Mouse (Mus musculus): ENCODE results near the gene Phlda3. TPM values are rescaled to one million over a fixed set of nuclear protein-coding genes. Genes with fewer than 3 reads are reported as not detected.

Phlda3 gene
- polyA plus RNA-seq, 1 experiment from 2014 or later = 20.2 TPM

- Histone ChIP-seq H3K27me3 (ENCODE audit: poor library complexity, severe bottlenecking) (peaks cover 24% of the 10 kb centered on the region), H3K27ac (peak overlapping the region; percentile 67), H3K4me1 (peaks cover 80% of the 10 kb centered on the region), H3K4me3 (no peak overlapping the region), H3K9me3 (no peaks in the 10 kb centered on the region), H3K36me3 (replicated peaks) (0 out of 2 replicates have a peak, but pooled peaks cover 5% of the 10 kb centered on the region)
- 53% methylated on average over 11 of the region's 11 CpGs for WGBS
- peak; percentile 42 for DNase-seq (ENCODE audit: extremely low spot score, low spot score)
Measured at GRCm38 (mm10) chr1:135731897-135732684, 33.8 kb upstream of the Phlda3 start.

GRCm38 (mm10) chr1:135734225-135734937, 31.5 kb upstream of the Phlda3 start:
- H3K27ac ChIP-seq = peak overlapping the region; percentile 83
- H3K27me3 ChIP-seq (ENCODE audit: poor library complexity, severe bottlenecking) = peaks cover 17% of the 10 kb centered on the region; the same call in 1 of the 2 replicates
- H3K4me1 ChIP-seq = peaks cover 68% of the 10 kb centered on the region
- H3K9me3 ChIP-seq = no peaks in the 10 kb centered on the region
- DNase-seq (ENCODE audit: extremely low spot score, low spot score) = no peak
- WGBS = 25% methylated on average over 6 of the region's 7 CpGs
- H3K4me3 ChIP-seq = no peak overlapping the region
- H3K36me3 ChIP-seq (replicated peaks) = peaks cover 7% of the 10 kb centered on the region; the same call in 1 of the 2 replicates

DNA sequence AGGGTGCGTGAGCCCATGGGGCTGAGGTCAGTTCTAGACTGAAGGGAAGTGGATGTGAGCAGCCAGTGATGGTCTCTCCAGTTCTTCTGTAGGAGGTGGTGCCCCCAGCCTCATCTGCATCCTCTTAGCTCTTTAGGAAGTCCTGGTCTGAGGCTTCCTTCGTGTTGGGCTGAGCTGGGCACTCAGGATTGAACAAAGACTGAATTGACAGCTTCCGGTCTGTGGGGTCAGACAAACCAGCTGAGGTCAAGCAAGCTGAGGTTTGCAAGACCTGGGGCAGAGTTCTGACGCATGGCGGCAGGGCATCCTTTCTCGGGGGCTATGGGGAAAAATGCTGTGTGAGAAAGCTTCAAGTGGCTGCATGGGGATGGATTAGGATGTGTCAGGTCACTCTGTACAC, 30.5 kb upstream of the Phlda3 start:
- peaks cover 64% of the 10 kb centered on the region for H3K4me1 ChIP-seq
- peak; percentile 32 for DNase-seq (ENCODE audit: extremely low spot score, low spot score)
- WGBS = 30% methylated on average over 6 of the region's 6 CpGs

DNA sequence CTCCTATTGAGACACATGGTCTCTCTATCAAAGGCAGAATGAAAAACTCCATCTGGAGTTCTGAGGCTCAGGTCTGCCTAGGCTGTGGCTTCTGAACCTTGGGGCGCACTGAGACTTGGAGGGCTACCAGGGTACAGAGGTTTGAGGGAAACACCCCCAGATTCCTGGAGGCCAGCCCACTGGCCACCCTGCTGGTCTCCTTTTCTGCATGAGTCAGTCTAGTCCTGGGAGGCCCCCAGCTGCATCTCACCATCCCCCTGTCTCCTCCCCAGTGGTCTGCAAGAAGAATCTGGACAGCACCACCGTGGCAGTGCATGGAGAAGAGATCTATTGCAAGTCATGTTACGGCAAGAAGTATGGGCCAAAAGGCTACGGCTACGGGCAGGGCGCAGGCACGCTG, 20.9 kb upstream of the Phlda3 start:
- H3K36me3 ChIP-seq (replicated peaks) = peaks cover 37% of the 10 kb centered on the region
- no peak for DNase-seq (ENCODE audit: extremely low spot score, low spot score)
- no peaks in the 10 kb centered on the region for H3K27me3 ChIP-seq (ENCODE audit: poor library complexity, severe bottlenecking)
- H3K4me3 ChIP-seq = no peak overlapping the region
- WGBS = 91% methylated on average over 7 of the region's 7 CpGs
- H3K4me1 ChIP-seq = peaks cover 14% of the 10 kb centered on the region
- no peak overlapping the region for H3K27ac ChIP-seq
- no peaks in the 10 kb centered on the region for H3K9me3 ChIP-seq

More for the DNA sequence above, 30.5 kb upstream of the Phlda3 start:
- Histone ChIP-seq H3K9me3 (no peaks in the 10 kb centered on the region), H3K4me3 (no peak overlapping the region), H3K36me3 (replicated peaks) (peaks cover 10% of the 10 kb centered on the region; the same call in 1 of the 2 replicates), H3K27ac (peak overlapping the region; percentile 83), H3K27me3 (ENCODE audit: poor library complexity, severe bottlenecking) (peaks cover 7% of the 10 kb centered on the region; the same call in 1 of the 2 replicates)

GRCm38 (mm10) chr1:135746248-135746647, 19.7 kb upstream of the Phlda3 start:
- WGBS = 90% methylated on average over 4 of the region's 4 CpGs
- Histone ChIP-seq H3K36me3 (replicated peaks) (peaks cover 50% of the 10 kb centered on the region), H3K4me1 (peaks cover 8% of the 10 kb centered on the region), H3K4me3 (no peak overlapping the region), H3K27ac (no peak overlapping the region), H3K9me3 (no peaks in the 10 kb centered on the region), H3K27me3 (ENCODE audit: poor library complexity, severe bottlenecking) (no peaks in the 10 kb centered on the region)
- no peak for DNase-seq (ENCODE audit: extremely low spot score, low spot score)

- Histone ChIP-seq H3K9me3 (no peaks in the 10 kb centered on the region), H3K4me3 (no peak overlapping the region), H3K27me3 (ENCODE audit: poor library complexity, severe bottlenecking) (peaks cover 17% of the 10 kb centered on the region; the same call in 1 of the 2 replicates), H3K27ac (0 out of 2 replicates have a peak overlapping the region, but pooled peaks have one; percentile 9), H3K4me1 (peaks cover 11% of the 10 kb centered on the region), H3K36me3 (replicated peaks) (peaks cover 30% of the 10 kb centered on the region)
- peak; percentile 92 for DNase-seq (ENCODE audit: extremely low spot score, low spot score)
- WGBS = 11% methylated on average over 10 of the region's 10 CpGs
Measured at GRCm38 (mm10) chr1:135752737-135753348, 13.1 kb upstream of the Phlda3 start.

DNA sequence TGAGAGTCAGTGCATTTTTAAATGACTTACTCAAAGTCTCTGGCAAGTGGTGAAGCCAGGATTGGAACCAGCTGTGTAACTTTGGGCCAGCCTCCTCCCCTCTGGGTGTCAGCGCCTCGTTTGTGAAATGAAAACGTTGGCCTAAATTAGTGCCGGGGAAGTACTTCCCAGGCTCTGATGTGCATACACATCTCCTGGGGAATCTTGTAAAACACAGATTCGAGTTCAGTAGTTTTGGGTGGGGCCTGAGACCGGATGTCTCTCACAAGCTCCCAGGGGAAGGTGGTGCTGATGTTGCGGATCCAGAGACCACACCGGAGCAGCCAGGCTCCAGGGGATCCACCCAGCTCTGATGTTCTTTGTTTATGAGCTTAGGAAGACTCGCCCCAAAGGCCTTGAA, 10.6 kb upstream of the Phlda3 start:
- Histone ChIP-seq H3K27me3 (ENCODE audit: poor library complexity, severe bottlenecking) (peaks cover 17% of the 10 kb centered on the region; the same call in 1 of the 2 replicates), H3K4me3 (no peak overlapping the region), H3K36me3 (replicated peaks) (peaks cover 13% of the 10 kb centered on the region), H3K4me1 (peaks cover 13% of the 10 kb centered on the region), H3K27ac (no peak overlapping the region), H3K9me3 (no peaks in the 10 kb centered on the region)
- DNase-seq (ENCODE audit: extremely low spot score, low spot score) = no peak
- WGBS = 73% methylated on average over 9 of the region's 9 CpGs

- Histone ChIP-seq H3K27me3 (ENCODE audit: poor library complexity, severe bottlenecking) (peaks cover 17% of the 10 kb centered on the region; the same call in 1 of the 2 replicates), H3K4me1 (peaks cover 13% of the 10 kb centered on the region), H3K36me3 (replicated peaks) (peaks cover 7% of the 10 kb centered on the region), H3K9me3 (no peaks in the 10 kb centered on the region), H3K27ac (no peak overlapping the region), H3K4me3 (no peak overlapping the region)
- DNase-seq (ENCODE audit: extremely low spot score, low spot score) = no peak
- 91% methylated on average over 3 of the region's 3 CpGs for whole genome bisulfite sequencing
Measured at GRCm38 (mm10) chr1:135755913-135756312, 10.0 kb upstream of the Phlda3 start.

DNA sequence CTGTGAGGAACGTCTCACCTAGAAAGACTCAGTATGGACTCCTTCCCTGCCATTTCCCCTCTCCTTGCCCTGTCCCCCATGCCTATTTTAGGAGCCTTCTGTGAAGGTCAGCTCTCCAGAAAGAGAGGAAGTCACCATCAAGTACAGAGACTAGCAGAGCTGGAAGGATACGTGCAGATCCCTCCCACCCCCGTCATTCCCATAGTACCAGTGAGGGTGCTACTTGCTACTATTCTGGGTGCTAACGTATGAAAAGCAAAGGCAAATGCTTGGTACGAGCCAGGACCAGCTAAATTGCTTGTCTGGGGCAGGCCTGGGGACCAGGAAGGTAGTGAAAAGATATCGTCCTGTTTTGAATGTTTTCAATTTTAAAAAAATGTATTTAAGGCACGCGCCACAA, 8.6 kb upstream of the Phlda3 start:
- no peaks in the 10 kb centered on the region for H3K36me3 ChIP-seq (replicated peaks)
- H3K4me1 ChIP-seq = peaks cover 13% of the 10 kb centered on the region
- H3K27me3 ChIP-seq (ENCODE audit: poor library complexity, severe bottlenecking) = peaks cover 17% of the 10 kb centered on the region; the same call in 1 of the 2 replicates
- DNase-seq (ENCODE audit: extremely low spot score, low spot score) = no peak
- no peak overlapping the region for H3K27ac ChIP-seq
- no peak overlapping the region for H3K4me3 ChIP-seq
- H3K9me3 ChIP-seq = no peaks in the 10 kb centered on the region
- 78% methylated on average over 8 of the region's 8 CpGs for WGBS

GRCm38 (mm10) chr1:135759685-135760084, 6.2 kb upstream of the Phlda3 start:
- peaks cover 21% of the 10 kb centered on the region for H3K4me1 ChIP-seq

GRCm38 (mm10) chr1:135760216-135760615, 5.7 kb upstream of the Phlda3 start:
- H3K36me3 ChIP-seq (replicated peaks) = no peaks in the 10 kb centered on the region
- DNase-seq (ENCODE audit: extremely low spot score, low spot score) = no peak
- no peak overlapping the region for H3K4me3 ChIP-seq
- H3K27ac ChIP-seq = 0 out of 2 replicates have a peak overlapping the region, but pooled peaks have one; percentile 6
- 69% methylated on average over 8 of the region's 8 CpGs for WGBS
- peaks cover 22% of the 10 kb centered on the region for H3K4me1 ChIP-seq
- peaks cover 26% of the 10 kb centered on the region for H3K27me3 ChIP-seq (ENCODE audit: poor library complexity, severe bottlenecking)
- no peaks in the 10 kb centered on the region for H3K9me3 ChIP-seq

More at GRCm38 (mm10) chr1:135759685-135760084, 6.2 kb upstream of the Phlda3 start:
- H3K36me3 ChIP-seq (replicated peaks) = no peaks in the 10 kb centered on the region
- H3K27ac ChIP-seq = 0 out of 2 replicates have a peak overlapping the region, but pooled peaks have one; percentile 6
- H3K27me3 ChIP-seq (ENCODE audit: poor library complexity, severe bottlenecking) = peaks cover 21% of the 10 kb centered on the region
- 46% methylated on average over 4 of the region's 4 CpGs for WGBS
- H3K9me3 ChIP-seq = no peaks in the 10 kb centered on the region
- no peak overlapping the region for H3K4me3 ChIP-seq
- no peak for DNase-seq (ENCODE audit: extremely low spot score, low spot score)

- no peaks in the 10 kb centered on the region for H3K9me3 ChIP-seq
- 93% methylated on average over 5 of the region's 5 CpGs for WGBS
- no peak overlapping the region for H3K27ac ChIP-seq
- H3K36me3 ChIP-seq (replicated peaks) = no peaks in the 10 kb centered on the region
- no peak for DNase-seq (ENCODE audit: extremely low spot score, low spot score)
- no peak overlapping the region for H3K4me3 ChIP-seq
- peaks cover 37% of the 10 kb centered on the region for H3K27me3 ChIP-seq (ENCODE audit: poor library complexity, severe bottlenecking)
- peaks cover 37% of the 10 kb centered on the region for H3K4me1 ChIP-seq
Measured at GRCm38 (mm10) chr1:135761728-135762127, 4.2 kb upstream of the Phlda3 start.
